Mouse (Mus musculus) urinary bladder, postnatal 0 days (tissue): ENCODE results near the gene Map7. TPM values are rescaled to one million over a fixed set of nuclear protein-coding genes. Genes with fewer than 3 reads are reported as not detected.

Experiments
- microRNA-seq: library from miRNA; unstranded; fragments of <30 nt; microRNA quantifications from one replicate; pipeline ENCODE4, GENCODE M21; 2016
- polyA plus RNA-seq: library from polyadenylated mRNA; unstranded; fragments of >200 nt; fragmentation: Nextera tagmentation; extraction: Ambion mirVana; gene quantifications from 2 replicates; pipeline ENCODE4 v1.2.1, GENCODE M21; 2015

Map7 gene
- 6.3 and 7.7 TPM in 2 replicates for polyA plus RNA-seq

DNA sequence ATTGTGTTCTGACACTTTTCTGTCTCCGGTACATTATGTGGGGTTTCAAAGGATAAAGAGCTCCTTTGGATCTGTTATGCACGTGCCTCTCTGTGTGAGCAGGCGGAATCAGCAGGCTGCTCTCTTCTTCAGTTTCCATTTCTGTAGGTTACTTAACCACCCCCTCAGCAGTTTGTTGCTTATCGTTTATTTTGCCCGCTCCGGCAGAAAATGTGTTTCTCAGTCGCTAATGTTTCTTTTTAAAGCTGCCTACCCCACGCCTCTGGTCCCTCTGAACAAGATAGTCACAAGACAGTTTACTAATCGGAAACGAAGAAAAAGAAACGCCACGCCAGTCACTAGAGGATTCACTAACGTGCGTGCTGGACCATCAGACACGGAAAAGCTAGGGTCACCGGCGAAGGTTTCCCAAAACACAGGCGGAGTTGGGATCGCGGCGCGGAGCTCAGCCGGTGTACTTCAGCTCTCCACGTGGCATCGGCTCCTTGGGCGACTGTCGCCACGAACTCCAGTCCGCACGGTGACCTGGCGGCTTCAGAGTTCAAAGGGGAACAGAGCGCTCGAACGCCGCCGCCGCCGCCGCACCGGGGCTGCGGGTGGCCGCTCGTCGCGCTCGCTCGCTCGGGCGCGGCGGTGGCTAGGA lies at the start of gene Map7:
Gene Map7, plus strand, starts transcription at position 342 of the 643 bp plus-strand sequence.

DNA sequence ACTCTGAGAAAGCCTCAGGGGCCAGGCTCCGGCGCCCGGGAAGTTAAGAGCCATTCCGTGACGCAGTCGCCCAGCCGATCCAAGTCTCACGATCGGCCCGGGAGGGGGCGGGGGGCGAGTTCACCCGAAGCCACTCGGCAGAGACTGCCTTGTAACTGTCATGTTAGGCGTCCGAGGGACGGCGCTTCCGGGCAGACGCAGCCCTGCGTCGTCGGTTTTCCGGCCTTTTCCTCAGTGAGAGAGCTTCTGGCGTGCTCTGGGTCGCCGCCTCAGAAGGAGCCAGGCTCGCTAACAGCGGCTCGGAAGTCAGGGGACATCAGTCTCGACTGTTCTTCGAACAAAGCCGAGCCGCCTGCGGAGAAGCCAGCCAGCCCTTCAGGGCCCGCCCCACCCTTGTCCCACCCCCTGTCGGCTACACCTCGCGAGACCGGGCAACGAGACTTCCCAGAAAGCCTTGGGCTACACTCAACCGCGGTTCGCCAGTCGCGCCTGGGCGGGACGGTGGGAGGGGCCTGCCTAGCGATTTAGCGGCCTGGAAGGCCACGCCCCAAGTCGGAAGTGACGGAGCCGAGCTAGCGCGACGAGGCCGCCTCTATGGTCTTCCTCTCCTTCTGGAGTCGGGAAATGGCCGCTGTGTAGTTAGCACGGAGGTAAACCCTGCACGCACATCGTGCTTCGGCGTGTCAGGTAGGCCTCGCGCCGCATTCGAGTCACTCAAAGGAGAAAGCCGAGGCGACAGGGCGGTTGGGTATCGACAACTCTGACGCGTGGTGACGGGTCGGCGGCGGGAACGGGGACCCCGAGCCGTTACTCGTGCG lies 163.9 kb downstream of the Map7 start, which contains the start of gene Bclaf1:
Gene Bclaf1, plus strand, starts transcription at position 552 of the 818 bp plus-strand sequence.

Small RNA genes lying within 50 kb of the gene (microRNA-seq; reads per million reads assigned to microRNA genes)
- gene Mir6413: not detected

Other genes starting within 250 kb of the Map7 start
- 34.3 and 34.8 TPM in 2 replicates for gene Pex7, start 240.8 kb upstream of the Map7 start, polyA plus RNA-seq
- gene Map3k5, start 214.0 kb upstream of the Map7 start, polyA plus RNA-seq: 2.8 and 3.7 TPM in 2 replicates
- gene Bclaf1, start 164.0 kb downstream of the Map7 start, polyA plus RNA-seq: 51.2 and 59.3 TPM in 2 replicates
- gene Mtfr2, start 199.3 kb downstream of the Map7 start, polyA plus RNA-seq: 0.50 and 0.94 TPM in 2 replicates